In genomic region chr11:24082385-24083075, GRCm38 (mm10) we compare ENCODE assay signal across 9 mouse cellular contexts. TPM values are rescaled to one million over a fixed set of nuclear protein-coding genes. Genes with fewer than 3 reads are reported as not detected.
DNase-seq lines count a peak whose midpoint lies in the region; ATAC-seq and TF ChIP-seq lines count a peak whose summit lies in the region.
"Had no signal": no experiment of that assay in that cellular context is flagged by ENCODE, and none has a peak within 500 bp of the region (broad histone marks: within the 10 kb centered on the region; RNA-seq: fewer than 3 reads in every experiment).

No protein-coding gene starts in this region.

- TF ChIP-seq EP300 in ES-Bruce4 (IDR thresholded peaks at IDR 0.05; ENCODE audit: insufficient read depth, low read depth, low read length): no peak

- H3K4me2 ChIP-seq in heart, embryonic 14.5 days (ENCODE audit: low read length): peak overlapping the region; percentile 96
- peak overlapping the region; percentile 98 for H3K4me2 ChIP-seq in forebrain, postnatal 0 days (ENCODE audit: low read depth)
- H3K4me2 ChIP-seq in liver, embryonic 16.5 days (ENCODE audit: low read depth, low read length): peak overlapping the region; percentile 99

- no peaks in the 10 kb centered on the region for H3K9me3 ChIP-seq in heart, embryonic 14.5 days (ENCODE audit: control insufficient read depth, low read length)
- H3K9me3 ChIP-seq in ES-Bruce4 (replicated peaks; ENCODE audit: control insufficient read depth, insufficient read depth, low read length, poor library complexity, severe bottlenecking): no peaks in the 10 kb centered on the region
- H3K9me3 ChIP-seq in forebrain, postnatal 0 days (ENCODE audit: low read length): no peaks in the 10 kb centered on the region
- H3K9me3 ChIP-seq in liver, embryonic 16.5 days (replicated peaks; ENCODE audit: control insufficient read depth, low read length): no peaks in the 10 kb centered on the region

- H3K27ac ChIP-seq in heart, embryonic 14.5 days (replicated peaks in 1 of 2; ENCODE audit: control insufficient read depth in 1 of 2, insufficient read depth in 1 of 2, low read depth in 2 of 2, low read length in 2 of 2): peak overlapping the region in 1 of 2 experiments; percentile 95; a peak in 2 of 4 replicates
- H3K27ac ChIP-seq in ES-Bruce4 (ENCODE audit: insufficient read depth, low read length): no peak overlapping the region
- H3K27ac ChIP-seq in forebrain, postnatal 0 days (ENCODE audit: low read depth, low read length): peak overlapping the region; percentile 99
- H3K27ac ChIP-seq in liver, embryonic 16.5 days (ENCODE audit: low read length): no peak overlapping the region; the same call in 1 of the 2 replicates

- TF ChIP-seq POLR2A in ES-Bruce4 (IDR thresholded peaks at IDR 0.05; ENCODE audit: insufficient read depth, low read length): no peak

- H3K4me3 ChIP-seq in heart, embryonic 14.5 days (ENCODE audit: control insufficient read depth in 1 of 2, insufficient read depth in 1 of 2, low read depth in 1 of 2, low read length in 2 of 2): peak overlapping the region; percentile 65 to 75
- no peak overlapping the region for H3K4me3 ChIP-seq in ES-Bruce4 (ENCODE audit: low read depth, low read length)
- peak overlapping the region; percentile 69 for H3K4me3 ChIP-seq in forebrain, postnatal 0 days (ENCODE audit: low read depth, low read length)
- H3K4me3 ChIP-seq in liver, embryonic 16.5 days (ENCODE audit: low read depth, low read length): peak overlapping the region; percentile 75

- no peak for ATAC-seq in heart, embryonic 14.5 days (ENCODE audit: insufficient number of reproducible peaks, insufficient read depth, low FRiP score, low read depth)
- no peak for ATAC-seq in forebrain, postnatal 0 days
- no peak for ATAC-seq in liver, embryonic 16.5 days (ENCODE audit: low read depth)
- ATAC-seq: CD4-positive, CD25-positive, alpha-beta regulatory T cell, adult 4 months had no signal

- 39% methylated on average over 11 of the region's 11 CpGs for WGBS in heart, embryonic 14.5 days
- WGBS in forebrain, postnatal 0 days: 10% methylated on average over 11 of the region's 11 CpGs
- WGBS in liver, embryonic 16.5 days (ENCODE audit: insufficient replicate concordance): 13% methylated on average over 11 of the region's 11 CpGs

- no peak for TF ChIP-seq CTCF in ES-Bruce4 (IDR thresholded peaks at IDR 0.05; ENCODE audit: low read depth, low read length)
- TF ChIP-seq CTCF in forebrain, postnatal 0 days (IDR thresholded peaks at IDR 0.05; ENCODE audit: low read depth): no peak

- peak overlapping the region; percentile 87 for H3K9ac ChIP-seq in heart, embryonic 14.5 days (ENCODE audit: low read length)
- H3K9ac ChIP-seq in ES-Bruce4 (ENCODE audit: low read depth, poor library complexity, severe bottlenecking): peak overlapping the region; percentile 28
- peak overlapping the region; percentile 96 for H3K9ac ChIP-seq in forebrain, postnatal 0 days
- H3K9ac ChIP-seq in liver, embryonic 16.5 days (ENCODE audit: low read depth, low read length): peak overlapping the region; percentile 68

- no peaks in the 10 kb centered on the region for H3K27me3 ChIP-seq in heart, embryonic 14.5 days (ENCODE audit: control insufficient read depth, insufficient read depth, low read length)
- H3K27me3 ChIP-seq in ES-Bruce4 (ENCODE audit: control insufficient read depth, insufficient read depth, low read length, poor library complexity, severe bottlenecking): peaks cover 31% of the 10 kb centered on the region
- H3K27me3 ChIP-seq in forebrain, postnatal 0 days (ENCODE audit: insufficient read depth, low read length): no peaks in the 10 kb centered on the region
- H3K27me3 ChIP-seq in liver, embryonic 16.5 days (ENCODE audit: control insufficient read depth, insufficient read depth, low read depth, low read length): no peaks in the 10 kb centered on the region; the same call in 1 of the 2 replicates

- no peak for DNase-seq in heart, adult 11 months
- peak; percentile 59 for DNase-seq in forebrain, postnatal 0 days
- DNase-seq in adrenal gland, postnatal 25 days: no peak
- DNase-seq in frontal cortex, postnatal 25 days (ENCODE audit: low spot score in 2 of 2): no peak
- no peak for DNase-seq in cerebellum, adult 9-11 months

- peaks cover 7 to 26% of the 10 kb centered on the region in 2 experiments; a peak in 3 of 4 replicates for H3K4me1 ChIP-seq in heart, embryonic 14.5 days (ENCODE audit: control insufficient read depth in 2 of 2, insufficient read depth in 2 of 2, low read length in 2 of 2)
- H3K4me1 ChIP-seq in ES-Bruce4 (ENCODE audit: control insufficient read depth, insufficient read depth, low read length): peaks cover 2% of the 10 kb centered on the region
- H3K4me1 ChIP-seq in forebrain, postnatal 0 days (ENCODE audit: insufficient read depth): peaks cover 12% of the 10 kb centered on the region; the same call in 1 of the 2 replicates
- H3K4me1 ChIP-seq in liver, embryonic 16.5 days (ENCODE audit: control insufficient read depth, low read depth, low read length): peaks cover 22% of the 10 kb centered on the region

- peaks cover 23% of the 10 kb centered on the region for H3K36me3 ChIP-seq in heart, embryonic 14.5 days (ENCODE audit: control insufficient read depth, insufficient read depth, low read length)
- no peaks in the 10 kb centered on the region for H3K36me3 ChIP-seq in ES-Bruce4 (ENCODE audit: control insufficient read depth, insufficient read depth, low read length, poor library complexity, severe bottlenecking)
- peaks cover 18% of the 10 kb centered on the region; the same call in 1 of the 2 replicates for H3K36me3 ChIP-seq in forebrain, postnatal 0 days (ENCODE audit: insufficient read depth)
- peaks cover 12% of the 10 kb centered on the region; the same call in 1 of the 2 replicates for H3K36me3 ChIP-seq in liver, embryonic 16.5 days (ENCODE audit: control insufficient read depth, insufficient read depth)

RNA-seq across cellular contexts. Expression of gene Bcl11a, which starts 4.7 kb away (rescaled TPM):
- polyA plus RNA-seq in heart, embryonic 14.5 days (2014; fragmentation: Nextera tagmentation; extraction: Ambion mirVana): 17.3 and 17.4 TPM in 2 replicates
- polyA plus RNA-seq in ES-Bruce4 (2011; ENCODE audit: insufficient read depth, insufficient read length, low read depth, missing spikeins): 0.36 and 0.43 TPM in 2 replicates
- 70.8 and 85.9 TPM in 2 replicates for total RNA-seq in forebrain, postnatal 0 days (2014; rRNA removed)
- polyA plus RNA-seq in forebrain, postnatal 0 days (2015; fragmentation: Nextera tagmentation; extraction: Ambion mirVana): 173 and 174 TPM in 2 replicates
- polyA plus RNA-seq in liver, embryonic 16.5 days (2015; fragmentation: Nextera tagmentation; extraction: Ambion mirVana): 17.7 and 20.9 TPM in 2 replicates
- 7.5 and 8.6 TPM in 2 replicates for total RNA-seq in adrenal gland, postnatal 25 days (2021)

RNA-seq across cellular contexts. Expression of gene A830031A19Rik, which starts 7.7 kb away (rescaled TPM):
- polyA plus RNA-seq in heart, embryonic 14.5 days (2014; fragmentation: Nextera tagmentation; extraction: Ambion mirVana): not detected in 2 replicates
- not detected in 2 replicates for polyA plus RNA-seq in ES-Bruce4 (2011; ENCODE audit: insufficient read depth, insufficient read length, low read depth, missing spikeins)
- total RNA-seq in forebrain, postnatal 0 days (2014; rRNA removed): 1.8 TPM in 1 of 2 replicates, not detected in the other
- polyA plus RNA-seq in forebrain, postnatal 0 days (2015; fragmentation: Nextera tagmentation; extraction: Ambion mirVana): 0.26 and 0.63 TPM in 2 replicates
- not detected in 2 replicates for polyA plus RNA-seq in liver, embryonic 16.5 days (2015; fragmentation: Nextera tagmentation; extraction: Ambion mirVana)
- total RNA-seq in adrenal gland, postnatal 25 days (2021): not detected in 2 replicates
- polyA plus RNA-seq: CD4-positive, CD25-positive, alpha-beta regulatory T cell, adult 4 months had no signal

Comparison
In these comparisons a context has a peak if more than half of its experiments do, and no peak if none do; other contexts are left out.
1. H3K9ac ChIP-seq: peak in every context shown above with its lines; median percentile 96 in forebrain, postnatal 0 days; 87 in heart, embryonic 14.5 days; 68 in liver, embryonic 16.5 days; 28 in ES-Bruce4.
2. RNA of gene Bcl11a, which starts 4.7 kb away (polyA plus RNA-seq): 173 to 174 TPM in forebrain, postnatal 0 days, 17.7 to 20.9 TPM in liver, embryonic 16.5 days and 17.3 to 17.4 TPM in heart, embryonic 14.5 days; 0.36 to 0.43 TPM in ES-Bruce4; every median in the first group is over 10 times any median in the second.
3. Peak in every context shown above with its lines, with median percentiles within 50 percentile points of each other: H3K4me2 ChIP-seq.